Mouse (Mus musculus) hindbrain, embryonic 14.5 days (tissue): Measurements from ENCODE around the gene Igfbpl1. TPM values are rescaled to one million over a fixed set of nuclear protein-coding genes. Genes with fewer than 3 reads are reported as not detected.

Source experiments
- ATAC-seq: fragments of 200-750 bp; cut with Nextera tagmentation; 2 replicates; pipeline ENCODE4 v1.8.0; 2017; ENCODE audit warnings: moderate number of reproducible peaks, mild to moderate bottlenecking, moderate TSS enrichment, moderate library complexity; ENCODE audit not compliant: low FRiP score
- DNase-seq: peaks from one replicate; pipeline ENCODE4 v3.0.0-alpha.2; 2015; ENCODE audit warnings: low spot score
- H3K27ac ChIP-seq: fragments of 300-500 bp; sonication (generic); 2 replicates; pipeline ENCODE4 v1.5.1; 2014; ENCODE audit warnings: mild to moderate bottlenecking, moderate library complexity
- H3K27me3 ChIP-seq: fragments of 300-500 bp; sonication (generic); 2 replicates; pipeline ENCODE4 v1.6.1; 2014; ENCODE audit warnings: mild to moderate bottlenecking, low read length, mixed read lengths; ENCODE audit not compliant: control insufficient read depth, insufficient read depth
- H3K36me3 ChIP-seq: fragments of 300-500 bp; sonication (generic); replicated peaks from 2 replicates; pipeline ENCODE4 v1.6.1; 2014; ENCODE audit not compliant: control insufficient read depth, insufficient read depth
- H3K4me1 ChIP-seq: fragments of 300-500 bp; sonication (generic); replicated peaks from 2 replicates; pipeline ENCODE4 v1.6.1; 2014; ENCODE audit warnings: antibody characterized with exemption, low read length, mixed read lengths; ENCODE audit not compliant: control insufficient read depth, insufficient read depth
- H3K4me2 ChIP-seq: fragments of 300-500 bp; sonication (generic); replicated peaks from 2 replicates; pipeline ENCODE4 v1.6.1; 2014; ENCODE audit warnings: mild to moderate bottlenecking, moderate library complexity
- H3K4me3 ChIP-seq: fragments of 300-500 bp; sonication (generic); replicated peaks from 2 replicates; pipeline ENCODE4 v1.5.1; 2014; ENCODE audit warnings: mild to moderate bottlenecking, low read length
- H3K9ac ChIP-seq: fragments of 300-500 bp; sonication (generic); 2 replicates; pipeline ENCODE4 v1.6.1; 2014
- H3K9me3 ChIP-seq: fragments of 300-500 bp; sonication (generic); 2 replicates; pipeline ENCODE4 v1.6.1; 2016; ENCODE audit warnings: low read length; ENCODE audit not compliant: control insufficient read depth
- WGBS: fragments of 180-500 bp; shearing (Covaris S2); extraction: QIAGEN DNeasy Blood & Tissue Kit; methylation state at CpG from one replicate; pipeline ENCODE4 v1.1.7; 2014; 5-methylcytosine and 5-hydroxymethylcytosine counted together
- polyA plus RNA-seq: library from polyadenylated mRNA; unstranded; fragments of >200 nt; fragmentation: Nextera tagmentation; extraction: Ambion mirVana; gene quantifications from 2 replicates; pipeline ENCODE4 v1.2.1, GENCODE M21; 2014

Gene Igfbpl1
- polyA plus RNA-seq, 1 experiment from 2014 or later = 60.9 TPM

GRCm38 (mm10) chr4:45766774-45767173 lies 59.9 kb downstream of the Igfbpl1 start:
- no peaks in the 10 kb centered on the region for H3K36me3 ChIP-seq
- DNase-seq (no peak), ATAC-seq (no peak)
- H3K27ac ChIP-seq = no peak overlapping the region
- no peaks in the 10 kb centered on the region for H3K9me3 ChIP-seq
- H3K4me2 ChIP-seq = no peak overlapping the region
- H3K4me3 ChIP-seq = no peak overlapping the region
- H3K9ac ChIP-seq = no peak overlapping the region
- peaks cover 70% of the 10 kb centered on the region for H3K4me1 ChIP-seq
- 0 out of 2 replicates have a peak, but pooled peaks cover 4% of the 10 kb centered on the region for H3K27me3 ChIP-seq
- 82% methylated on average over 7 of the region's 7 CpGs for WGBS

GRCm38 (mm10) chr4:45765565-45766201 lies 61.0 kb downstream of the Igfbpl1 start:
- no peaks in the 10 kb centered on the region for H3K9me3 ChIP-seq
- DNase-seq (peak; percentile 65), ATAC-seq (peak; percentile 21; the same call in 1 of the 2 replicates)
- H3K9ac ChIP-seq = peak overlapping the region; percentile 6
- 0% methylated on average over 14 of the region's 18 CpGs for WGBS
- peaks cover 61% of the 10 kb centered on the region for H3K4me1 ChIP-seq
- H3K27me3 ChIP-seq = 0 out of 2 replicates have a peak, but pooled peaks cover 4% of the 10 kb centered on the region
- peak overlapping the region; percentile 90 for H3K27ac ChIP-seq
- peak overlapping the region; percentile 20 for H3K4me2 ChIP-seq
- no peak overlapping the region for H3K4me3 ChIP-seq
- no peaks in the 10 kb centered on the region for H3K36me3 ChIP-seq

GRCm38 (mm10) chr4:45765121-45765564 lies 61.6 kb downstream of the Igfbpl1 start:
- H3K27me3 ChIP-seq = 0 out of 2 replicates have a peak, but pooled peaks cover 4% of the 10 kb centered on the region
- 2% methylated on average over 16 of the region's 16 CpGs for WGBS
- peak overlapping the region; percentile 20 for H3K4me2 ChIP-seq
- peak overlapping the region; percentile 90 for H3K27ac ChIP-seq
- ATAC-seq (no peak), DNase-seq (no peak)
- no peak overlapping the region for H3K4me3 ChIP-seq
- peaks cover 56% of the 10 kb centered on the region for H3K4me1 ChIP-seq
- H3K9me3 ChIP-seq = no peaks in the 10 kb centered on the region
- peak overlapping the region; percentile 6 for H3K9ac ChIP-seq
- no peaks in the 10 kb centered on the region for H3K36me3 ChIP-seq

GRCm38 (mm10) chr4:45764141-45764494 lies 62.6 kb downstream of the Igfbpl1 start:
- peak overlapping the region; percentile 90 for H3K27ac ChIP-seq
- H3K36me3 ChIP-seq = no peaks in the 10 kb centered on the region
- WGBS = 11% methylated on average over 10 of the region's 10 CpGs
- H3K4me2 ChIP-seq = peak overlapping the region; percentile 35
- peaks cover 54% of the 10 kb centered on the region for H3K4me1 ChIP-seq
- ATAC-seq (no peak), DNase-seq (no peak)
- H3K27me3 ChIP-seq = 0 out of 2 replicates have a peak, but pooled peaks cover 4% of the 10 kb centered on the region
- H3K9ac ChIP-seq = peak overlapping the region; percentile 16; the same call in 1 of the 2 replicates
- no peaks in the 10 kb centered on the region for H3K9me3 ChIP-seq
- no peak overlapping the region for H3K4me3 ChIP-seq

GRCm38 (mm10) chr4:45763288-45764140 lies 63.2 kb downstream of the Igfbpl1 start:
- DNase-seq = peak; percentile 58
- Histone ChIP-seq H3K4me2 (peak overlapping the region; percentile 35), H3K9me3 (no peaks in the 10 kb centered on the region), H3K4me3 (no peak overlapping the region), H3K27ac (peak overlapping the region; percentile 90), H3K36me3 (no peaks in the 10 kb centered on the region), H3K27me3 (0 out of 2 replicates have a peak, but pooled peaks cover 4% of the 10 kb centered on the region), H3K9ac (peak overlapping the region; percentile 16), H3K4me1 (peaks cover 48% of the 10 kb centered on the region)
- 5% methylated on average over 18 of the region's 18 CpGs for WGBS
- ATAC-seq = peak; percentile 50

- H3K27me3 ChIP-seq = no peaks in the 10 kb centered on the region
- ATAC-seq (no peak), DNase-seq (no peak)
- H3K4me3 ChIP-seq = no peak overlapping the region
- H3K27ac ChIP-seq = no peak overlapping the region
- H3K9me3 ChIP-seq = no peaks in the 10 kb centered on the region
- H3K4me2 ChIP-seq = no peak overlapping the region
- H3K36me3 ChIP-seq = no peaks in the 10 kb centered on the region
- H3K4me1 ChIP-seq = peaks cover 47% of the 10 kb centered on the region
- H3K9ac ChIP-seq = no peak overlapping the region
- WGBS = 88% methylated on average over 4 of the region's 4 CpGs
These were observed 64.1 kb downstream of the Igfbpl1 start for GRCm38 (mm10) chr4:45762600-45762999.

Other genes with a start within 250 kb of the Igfbpl1 start
- gene Aldh1b1, start 27.9 kb downstream of the Igfbpl1 start, polyA plus RNA-seq = 9.6 and 10.8 TPM in 2 replicates
- 0.23 and 0.50 TPM in 2 replicates for gene Stra6l, start 21.7 kb upstream of the Igfbpl1 start, polyA plus RNA-seq
- 0.40 and 0.59 TPM in 2 replicates for gene Ccdc180, start 63.4 kb upstream of the Igfbpl1 start, polyA plus RNA-seq
- 32.6 and 36.4 TPM in 2 replicates for gene Tdrd7, start 138.4 kb upstream of the Igfbpl1 start, polyA plus RNA-seq
- 1.9 TPM in 2 replicates for gene Tmod1, start 212.0 kb upstream of the Igfbpl1 start, polyA plus RNA-seq